Mouse (Mus musculus) heart, adult 9 months (tissue): ENCODE measurements at regions not wholly inside any gene's neighbourhood (a gene's known extent, or its start where the extent isn't known, plus 50 kb on each side); places are given as distances from the start of the nearest gene placed in this dataset.
A peak's percentile ranks its signal among the peaks of the same experiment; 100 is the strongest.

Experiments
- DNase-seq, 2 experiments: peaks; one replicate each; pipeline ENCODE4 v3.0.0; 2022; ENCODE audit warnings: low spot score in 2 of 2

DNA sequence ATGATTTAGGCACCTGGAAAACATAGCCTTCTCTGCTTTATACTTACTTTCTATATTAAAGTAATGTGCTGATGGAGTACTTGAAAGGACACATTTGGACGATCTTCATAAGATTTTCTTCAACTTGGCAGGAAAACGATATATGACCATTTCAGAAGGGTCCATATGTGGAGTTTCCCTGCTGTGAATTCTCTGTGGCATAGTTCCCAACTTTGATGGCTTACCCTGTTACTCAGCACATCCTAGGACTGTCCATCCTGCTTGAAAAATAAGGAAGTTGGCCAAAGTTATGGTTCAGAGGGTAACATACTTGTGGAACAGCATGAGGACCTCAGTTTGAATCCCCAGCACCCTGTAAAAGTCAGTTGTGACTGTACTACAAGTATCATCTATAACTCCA is 109.2 kb upstream of the Pbx1 start:
- DNase-seq = no peak

DNA sequence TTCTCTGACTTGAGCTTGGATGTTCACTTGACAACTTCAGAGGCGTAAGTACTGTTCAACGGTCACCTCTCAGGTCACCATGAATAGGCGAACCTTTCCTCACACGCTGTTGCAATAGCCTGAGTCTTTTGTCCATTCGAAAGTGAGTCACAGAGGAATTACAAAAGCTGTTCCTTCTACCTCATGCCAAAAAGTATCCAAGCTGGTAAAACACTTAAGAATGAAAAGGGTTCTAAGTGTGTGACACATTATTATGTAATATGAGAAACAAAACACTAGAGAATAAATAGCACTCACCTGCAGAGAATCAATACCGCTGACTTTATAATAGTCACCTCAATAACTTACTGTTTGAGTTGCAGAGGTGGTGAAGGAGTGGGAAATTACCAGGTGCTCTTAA is 86.0 kb upstream of the Pbx1 start:
- no peak for DNase-seq

DNA sequence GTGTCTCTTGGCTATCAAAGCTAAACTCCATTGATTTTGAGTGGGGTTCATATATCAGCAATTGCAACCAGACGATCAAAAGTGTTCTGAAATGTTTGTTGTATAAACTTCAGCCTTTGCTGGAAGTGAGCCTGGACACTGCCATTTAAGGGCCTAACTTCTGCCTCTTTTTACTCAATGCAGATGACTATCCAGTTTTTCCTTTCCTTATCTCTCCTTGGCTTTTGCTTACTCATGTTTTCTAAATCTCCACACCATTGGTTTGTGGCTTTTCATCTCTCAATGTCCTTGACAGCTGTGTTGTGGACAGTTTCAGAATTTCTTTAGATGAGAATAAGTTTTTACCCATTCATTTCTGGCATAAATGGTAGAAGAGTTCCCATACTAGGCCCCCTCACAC is 74.3 kb upstream of the Pbx1 start:
- DNase-seq = no peak

DNA sequence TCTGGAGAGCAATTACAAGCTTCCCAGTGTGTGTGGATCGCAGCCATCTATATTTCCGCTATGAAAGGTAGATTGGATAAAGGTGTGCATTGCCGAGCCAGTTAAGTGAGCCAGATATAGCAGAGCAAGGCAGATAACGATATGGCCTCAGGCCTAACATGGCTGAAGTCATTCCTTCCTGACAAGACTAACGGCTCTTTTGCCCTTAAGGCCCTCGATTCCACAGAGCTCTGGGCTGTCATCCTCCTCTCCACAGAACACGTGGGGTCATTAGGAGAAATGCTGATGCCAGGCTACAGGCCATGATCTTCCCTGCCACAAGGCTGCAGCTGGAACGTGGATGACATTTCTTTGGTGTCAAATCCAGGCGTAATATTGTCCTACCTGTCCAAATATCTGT is 72.7 kb upstream of the Pbx1 start:
- no peak for DNase-seq

DNA sequence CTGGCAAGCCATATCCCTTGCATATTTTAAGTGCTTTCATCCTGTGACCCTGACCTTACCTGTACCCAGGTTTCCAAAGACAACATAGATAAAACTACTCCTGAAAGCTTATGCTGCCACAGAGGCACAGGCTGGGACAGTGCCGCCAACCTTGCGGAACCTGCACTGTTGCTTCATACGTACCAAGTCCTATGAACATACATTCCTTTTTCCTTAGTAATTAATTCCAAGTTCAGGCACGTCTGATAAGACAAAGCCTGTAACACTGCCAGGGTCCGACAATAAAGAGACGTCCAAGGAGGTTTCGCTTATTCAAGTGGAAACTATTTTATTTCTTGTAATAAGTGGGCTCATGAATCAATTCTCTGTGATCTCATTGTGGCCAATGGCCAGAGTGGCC is 70.2 kb upstream of the Pbx1 start:
- peak; percentile 7 to 44 for DNase-seq

DNA sequence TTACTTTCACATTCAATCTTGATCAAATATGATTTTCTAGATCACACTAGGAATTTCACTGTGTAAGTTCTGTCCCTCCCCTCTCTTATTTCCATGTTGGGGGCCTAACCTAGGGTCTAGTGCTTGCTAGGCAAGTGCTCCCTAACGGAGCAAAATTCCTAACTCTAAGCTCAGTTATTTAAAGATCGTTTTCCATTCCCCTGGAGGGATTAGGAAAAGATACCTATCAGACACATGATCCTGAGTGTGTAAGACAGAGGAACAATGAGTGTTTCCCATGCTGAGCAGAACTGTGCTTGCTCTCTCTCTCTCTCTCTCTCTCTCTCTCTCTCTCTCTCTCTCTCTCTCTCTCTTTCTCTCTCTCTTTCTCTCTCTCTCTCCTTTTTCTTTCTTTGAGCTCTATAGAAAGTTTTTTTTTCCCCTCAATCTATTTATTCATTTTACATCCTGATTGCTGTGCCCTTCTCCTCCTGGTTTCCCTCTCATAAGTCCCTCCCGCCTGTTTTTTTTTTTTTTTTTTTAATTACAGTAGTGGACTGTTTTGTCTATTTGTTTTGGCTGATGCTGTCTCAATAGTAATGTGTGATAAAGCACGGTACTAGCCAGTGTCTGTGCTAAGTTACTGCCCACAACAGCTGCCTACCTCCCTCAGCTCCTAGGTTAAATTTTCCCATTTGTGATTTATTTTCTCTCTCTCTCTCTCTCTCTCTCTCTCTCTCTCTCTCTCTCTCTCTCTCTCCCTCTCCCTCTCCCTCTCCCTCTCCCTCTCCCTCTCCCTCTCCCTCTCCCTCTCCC is 69.5 kb upstream of the Pbx1 start:
- DNase-seq = no peak

DNA sequence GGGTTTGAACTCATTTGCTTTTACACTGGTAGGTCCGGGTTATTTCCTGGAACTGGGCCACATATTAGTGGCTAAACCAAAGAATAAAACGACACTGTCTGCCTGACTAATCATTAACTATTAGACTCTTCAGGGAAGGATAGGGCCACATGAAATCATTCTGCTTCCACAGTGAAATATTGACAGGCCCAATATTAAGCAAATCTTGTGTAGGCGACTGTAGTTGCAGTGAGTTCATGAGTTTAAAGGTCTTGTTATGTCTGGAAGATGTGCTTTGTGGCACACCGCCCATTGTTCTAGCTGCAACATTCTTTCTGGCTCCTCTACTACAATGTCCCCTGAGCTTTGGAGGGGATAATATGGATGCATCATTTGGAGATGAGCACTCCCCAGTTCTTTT is 65.7 kb upstream of the Pbx1 start:
- DNase-seq = no peak

DNA sequence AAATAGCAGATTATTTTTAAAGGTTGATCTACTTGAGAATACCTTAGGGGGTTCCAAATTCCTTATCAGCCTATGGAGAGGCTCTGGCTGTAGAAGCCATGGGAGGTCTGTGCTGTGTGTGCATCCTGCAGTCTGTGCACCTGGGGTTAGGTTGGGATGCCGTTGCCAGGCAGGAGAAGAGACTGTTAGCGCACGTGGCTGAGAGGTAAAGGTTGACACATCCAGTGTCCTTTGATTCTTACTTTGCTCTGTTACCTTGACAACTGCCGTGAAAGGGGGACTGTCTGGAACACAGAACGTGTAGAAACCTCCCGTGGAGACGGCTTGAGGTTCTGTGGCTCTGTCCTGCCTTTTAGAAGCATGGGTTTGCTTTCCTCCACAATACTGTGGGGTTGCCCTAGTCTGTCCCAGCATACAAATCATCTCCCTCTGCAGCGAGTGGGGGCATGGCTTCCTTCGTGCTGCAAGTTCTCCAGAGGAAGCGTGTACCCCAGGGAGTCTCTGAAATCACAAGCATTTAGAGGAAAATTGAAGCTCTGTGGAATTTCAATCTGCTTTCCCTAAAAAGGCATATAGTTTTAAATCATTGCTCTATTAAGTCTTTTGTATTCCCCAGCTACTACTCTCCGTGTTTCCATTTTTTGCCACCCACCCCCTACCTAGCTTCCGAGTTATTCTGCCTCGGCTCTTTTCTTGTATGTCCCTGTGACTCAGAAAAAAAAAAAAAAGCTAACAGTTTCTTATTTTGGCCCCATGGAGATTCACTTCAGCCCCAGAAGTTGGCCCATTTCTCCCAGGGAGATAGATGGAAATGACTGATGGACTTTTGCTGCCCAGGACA is 63.8 kb upstream of the Pbx1 start:
- no peak for DNase-seq

DNA sequence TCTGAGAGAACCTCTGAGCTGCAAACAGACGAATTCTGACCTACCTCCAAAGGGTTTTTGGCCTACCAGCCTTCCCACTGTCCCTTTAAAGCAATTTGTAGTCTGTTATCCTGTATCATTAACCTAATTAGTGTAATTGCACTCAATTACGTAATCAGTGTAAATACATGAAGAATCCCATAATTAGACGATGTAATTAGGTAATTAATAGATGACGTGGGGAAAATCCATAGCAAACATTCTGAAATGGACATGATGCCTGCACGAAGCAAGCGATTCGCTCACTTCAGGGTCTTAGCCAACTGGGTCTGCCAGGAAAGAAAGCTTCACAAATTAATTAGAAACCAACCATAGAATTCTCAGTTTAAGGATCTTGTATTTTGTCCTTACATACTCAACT is 55.4 kb upstream of the Pbx1 start:
- DNase-seq = no peak

DNA sequence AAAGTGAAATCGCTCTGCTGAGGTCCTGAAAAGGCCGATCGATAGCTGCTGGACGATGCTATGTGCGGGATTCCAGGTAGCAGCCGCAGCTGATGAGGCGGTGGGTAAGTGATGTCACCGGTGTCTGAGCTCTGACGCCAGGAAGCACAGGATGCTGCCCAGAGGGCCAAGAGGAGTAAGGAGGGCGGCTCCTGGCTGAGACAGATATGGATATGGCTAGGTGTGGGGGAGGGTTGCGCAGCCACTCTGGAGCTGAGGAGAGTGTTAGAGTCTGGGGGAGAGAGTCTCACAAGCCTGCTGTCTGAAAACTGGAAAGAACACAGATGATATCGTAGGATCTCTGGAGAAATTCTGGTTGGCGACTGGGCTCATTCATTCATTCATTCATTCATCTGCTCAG is 51.6 kb upstream of the Pbx1 start:
- DNase-seq = no peak
